Mouse (Mus musculus): ENCODE results near the gene Pgap2.

Gene Pgap2

GRCm38 (mm10) chr7:102239591-102239990 is 29.6 kb downstream of the Pgap2 start:
- DNase-seq (ENCODE audit: low read depth, low spot score): no peak

- DNase-seq (ENCODE audit: low read depth, low spot score): no peak
Measured at GRCm38 (mm10) chr7:102242371-102242770, 32.4 kb downstream of the Pgap2 start.

- no peak for DNase-seq (ENCODE audit: low read depth, low spot score)
Measured at GRCm38 (mm10) chr7:102242917-102243316, 32.9 kb downstream of the Pgap2 start.

- no peak for DNase-seq (ENCODE audit: low read depth, low spot score)
Measured at GRCm38 (mm10) chr7:102243870-102244269, 33.9 kb downstream of the Pgap2 start.

- no peak for DNase-seq (ENCODE audit: low read depth, low spot score)
Measured at GRCm38 (mm10) chr7:102244782-102245535, 35.0 kb downstream of the Pgap2 start.

- no peak for DNase-seq (ENCODE audit: low read depth, low spot score)
Measured at GRCm38 (mm10) chr7:102245775-102246174, 35.8 kb downstream of the Pgap2 start.

GRCm38 (mm10) chr7:102246265-102246664 is 36.3 kb downstream of the Pgap2 start:
- DNase-seq (ENCODE audit: low read depth, low spot score): no peak

GRCm38 (mm10) chr7:102246956-102247797 is 37.2 kb downstream of the Pgap2 start:
- no peak for DNase-seq (ENCODE audit: low read depth, low spot score)

GRCm38 (mm10) chr7:102248691-102249404 is 38.8 kb downstream of the Pgap2 start:
- no peak for DNase-seq (ENCODE audit: low read depth, low spot score)

- DNase-seq (ENCODE audit: low read depth, low spot score): peak; percentile 41
Measured at GRCm38 (mm10) chr7:102249531-102249895, 39.5 kb downstream of the Pgap2 start.

- peak; percentile 54 for DNase-seq (ENCODE audit: low read depth, low spot score)
Measured at GRCm38 (mm10) chr7:102249896-102250630, 40.1 kb downstream of the Pgap2 start.

- DNase-seq (ENCODE audit: low read depth, low spot score): peak; percentile 66
Measured at GRCm38 (mm10) chr7:102250631-102251214, 40.7 kb downstream of the Pgap2 start.

- no peak for DNase-seq (ENCODE audit: low read depth, low spot score)
Measured at GRCm38 (mm10) chr7:102253631-102254030, 43.6 kb downstream of the Pgap2 start.

GRCm38 (mm10) chr7:102255954-102256353 is 45.9 kb downstream of the Pgap2 start, which contains the start of gene Rhog:
TSS of gene Rhog (minus strand) at chr7:102256054.
- no peak for DNase-seq (ENCODE audit: low read depth, low spot score)

- no peak for DNase-seq (ENCODE audit: low read depth, low spot score)
Measured at GRCm38 (mm10) chr7:102256636-102257035, 46.6 kb downstream of the Pgap2 start.

- peak; percentile 71 for DNase-seq (ENCODE audit: low read depth, low spot score)
Measured at GRCm38 (mm10) chr7:102258189-102258588, 48.2 kb downstream of the Pgap2 start.

GRCm38 (mm10) chr7:102258753-102259152 is 48.7 kb downstream of the Pgap2 start:
- no peak for DNase-seq (ENCODE audit: low read depth, low spot score)

GRCm38 (mm10) chr7:102259716-102260479 is 49.9 kb downstream of the Pgap2 start:
- DNase-seq (ENCODE audit: low read depth, low spot score): no peak

- no peak for DNase-seq (ENCODE audit: low read depth, low spot score)
Measured at GRCm38 (mm10) chr7:102260518-102260917, 50.5 kb downstream of the Pgap2 start.

GRCm38 (mm10) chr7:102263020-102263419 is 53.0 kb downstream of the Pgap2 start:
- DNase-seq (ENCODE audit: low read depth, low spot score): peak; percentile 34

All from ES-CJ7 (cell line).